Mouse (Mus musculus) layer of hippocampus, adult 11-12 months (tissue): ENCODE data around the gene 1700003E16Rik.
A peak's percentile ranks its signal among the peaks of the same experiment; 100 is the strongest.

Experiments
- DNase-seq: peaks from one replicate; pipeline ENCODE4 v3.0.0; 2022; ENCODE audit warnings: low spot score

Gene 1700003E16Rik

GRCm38 (mm10) chr6:83156259-83156684, at the start of gene 1700003E16Rik, which contains the start of gene Wdr54:
TSS of gene 1700003E16Rik (plus strand) at chr6:83156404.
TSS of gene Wdr54 (minus strand) at chr6:83156397.
- peak; percentile 76 for DNase-seq

- DNase-seq = peak; percentile 81
Observed at GRCm38 (mm10) chr6:83107566-83108400, 48.4 kb upstream of the 1700003E16Rik start.

- DNase-seq = peak; percentile 79
Observed at GRCm38 (mm10) chr6:83108762-83109668, 47.2 kb upstream of the 1700003E16Rik start, which contains the start of gene Mrpl53. TSS of gene Mrpl53 (plus strand) at chr6:83109040.

GRCm38 (mm10) chr6:83111510-83112136, 44.6 kb upstream of the 1700003E16Rik start:
- no peak for DNase-seq

- peak; percentile 91 for DNase-seq
Observed at GRCm38 (mm10) chr6:83115011-83115671, 41.1 kb upstream of the 1700003E16Rik start, which contains the start of gene Mogs. TSS of gene Mogs (plus strand) at chr6:83115496.

- DNase-seq = peak; percentile 33
Observed at GRCm38 (mm10) chr6:83115682-83116372, 40.4 kb upstream of the 1700003E16Rik start.

GRCm38 (mm10) chr6:83116373-83117164, 39.6 kb upstream of the 1700003E16Rik start:
- DNase-seq = no peak

GRCm38 (mm10) chr6:83117165-83117438, 39.1 kb upstream of the 1700003E16Rik start:
- no peak for DNase-seq

GRCm38 (mm10) chr6:83117616-83118015, 38.6 kb upstream of the 1700003E16Rik start:
- no peak for DNase-seq

- DNase-seq = no peak
Observed at GRCm38 (mm10) chr6:83118369-83118768, 37.8 kb upstream of the 1700003E16Rik start.

GRCm38 (mm10) chr6:83118825-83119733, 37.1 kb upstream of the 1700003E16Rik start:
- DNase-seq = no peak

GRCm38 (mm10) chr6:83119734-83120051, 36.5 kb upstream of the 1700003E16Rik start:
- DNase-seq = peak; percentile 43

GRCm38 (mm10) chr6:83120930-83121862, 35.0 kb upstream of the 1700003E16Rik start, which contains the start of gene Wbp1:
TSS of gene Wbp1 (minus strand) at chr6:83121559.
- DNase-seq = peak; percentile 98

- DNase-seq = no peak
Observed at GRCm38 (mm10) chr6:83121863-83122710, 34.1 kb upstream of the 1700003E16Rik start.

- no peak for DNase-seq
Observed at GRCm38 (mm10) chr6:83122961-83123360, 33.2 kb upstream of the 1700003E16Rik start.

GRCm38 (mm10) chr6:83124851-83125312, 31.3 kb upstream of the 1700003E16Rik start:
- peak; percentile 93 for DNase-seq

GRCm38 (mm10) chr6:83125331-83125730, 30.9 kb upstream of the 1700003E16Rik start, which contains the start of gene Ino80b:
TSS of gene Ino80b (minus strand) at chr6:83125431.
- no peak for DNase-seq
